Mouse (Mus musculus): Measurements from ENCODE around the gene Thumpd2.

Gene Thumpd2

DNA sequence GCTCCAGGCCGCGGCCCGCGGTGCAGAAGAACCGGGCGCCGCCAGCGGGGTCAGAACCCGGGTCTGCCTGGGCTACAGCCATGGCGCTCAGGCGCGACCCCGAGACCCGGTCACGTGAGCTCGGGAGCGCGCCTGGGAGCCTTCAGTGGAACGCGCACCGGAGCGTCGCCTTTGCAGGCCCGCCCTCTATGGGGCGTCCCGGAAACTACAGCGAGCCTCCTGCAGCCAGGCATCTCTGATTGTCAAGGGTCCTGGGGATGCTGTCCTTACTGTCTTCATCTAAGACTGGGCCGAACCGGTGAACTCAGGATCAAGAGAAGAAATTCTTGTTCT is at the start of gene Thumpd2:
Thumpd2 (minus strand) TSS at position 104 of the 333 bp plus-strand sequence.
- DNase-seq (ENCODE audit: low read depth, low spot score), result peak; percentile 95

- peak; percentile 39 for DNase-seq (ENCODE audit: low read depth, low spot score)
These were observed 39.4 kb upstream of the Thumpd2 start for GRCm38 (mm10) chr17:81104237-81104636.

DNA sequence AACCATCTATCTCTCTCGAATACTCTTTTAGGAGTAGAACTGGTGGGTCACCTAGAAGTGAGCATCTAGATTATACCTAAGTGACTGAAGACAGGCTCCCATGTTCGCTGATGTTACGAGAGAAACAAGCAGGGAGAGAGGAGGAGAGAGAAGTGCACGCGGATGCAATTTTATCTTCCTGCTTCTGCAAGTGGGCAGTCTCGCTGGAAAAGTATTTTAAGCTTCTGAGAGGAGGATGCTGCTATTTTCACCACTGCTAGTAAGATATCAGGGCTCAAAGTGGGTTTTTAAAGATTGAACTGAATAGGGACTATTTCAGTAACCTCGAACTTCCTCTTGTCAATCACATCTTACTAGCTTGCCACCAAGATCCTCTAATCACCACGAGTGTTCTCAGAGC is 38.0 kb upstream of the Thumpd2 start:
- DNase-seq (ENCODE audit: low read depth, low spot score), result peak; percentile 79

DNA sequence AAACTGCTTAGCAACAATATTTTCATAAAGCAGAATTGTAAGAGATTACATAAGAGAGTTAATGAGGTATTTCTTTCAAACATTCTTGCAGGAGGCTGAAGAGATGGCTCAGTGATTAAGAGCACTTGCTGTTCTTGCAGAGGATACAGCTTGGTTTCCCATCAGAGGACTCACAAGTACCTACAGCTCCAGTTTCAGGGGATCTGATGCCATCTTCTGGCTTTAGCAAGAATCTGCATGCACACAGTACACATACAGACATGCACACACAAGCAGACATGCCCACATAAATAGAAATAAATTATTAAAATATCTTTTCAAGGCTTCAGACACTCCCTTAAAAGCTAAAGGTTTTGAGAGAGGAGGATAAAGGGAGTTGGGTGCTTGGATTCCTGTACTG is 33.6 kb upstream of the Thumpd2 start:
- peak; percentile 49 for DNase-seq (ENCODE audit: low read depth, low spot score)

GRCm38 (mm10) chr17:81096490-81096889 is 31.6 kb upstream of the Thumpd2 start:
- DNase-seq (ENCODE audit: low read depth, low spot score), result no peak

DNA sequence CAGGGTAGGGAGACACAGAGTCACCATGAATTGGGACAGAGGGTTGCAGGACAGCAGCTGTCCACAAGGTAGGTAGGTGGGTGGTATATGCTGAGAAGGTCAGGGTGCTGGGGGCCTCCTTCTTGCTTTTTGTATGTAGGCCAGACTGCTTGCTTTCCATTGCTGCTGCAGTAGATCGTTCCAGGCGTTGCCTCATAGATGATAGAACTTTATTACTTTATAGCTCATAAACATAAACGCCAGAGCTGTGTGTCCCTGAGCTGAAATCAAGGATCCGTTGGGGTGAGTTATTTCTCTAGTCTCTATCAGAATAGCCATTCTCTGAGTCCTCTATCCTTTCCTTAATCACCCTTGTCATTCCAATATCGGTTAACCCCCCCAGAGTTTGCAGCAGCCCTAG is 27.9 kb upstream of the Thumpd2 start:
- no peak for DNase-seq (ENCODE audit: low read depth, low spot score)

- DNase-seq (ENCODE audit: low read depth, low spot score), result no peak
These were observed 24.0 kb upstream of the Thumpd2 start for GRCm38 (mm10) chr17:81088866-81089265.

- DNase-seq (ENCODE audit: low read depth, low spot score), result no peak
These were observed 22.9 kb upstream of the Thumpd2 start for GRCm38 (mm10) chr17:81087735-81088134.

DNA sequence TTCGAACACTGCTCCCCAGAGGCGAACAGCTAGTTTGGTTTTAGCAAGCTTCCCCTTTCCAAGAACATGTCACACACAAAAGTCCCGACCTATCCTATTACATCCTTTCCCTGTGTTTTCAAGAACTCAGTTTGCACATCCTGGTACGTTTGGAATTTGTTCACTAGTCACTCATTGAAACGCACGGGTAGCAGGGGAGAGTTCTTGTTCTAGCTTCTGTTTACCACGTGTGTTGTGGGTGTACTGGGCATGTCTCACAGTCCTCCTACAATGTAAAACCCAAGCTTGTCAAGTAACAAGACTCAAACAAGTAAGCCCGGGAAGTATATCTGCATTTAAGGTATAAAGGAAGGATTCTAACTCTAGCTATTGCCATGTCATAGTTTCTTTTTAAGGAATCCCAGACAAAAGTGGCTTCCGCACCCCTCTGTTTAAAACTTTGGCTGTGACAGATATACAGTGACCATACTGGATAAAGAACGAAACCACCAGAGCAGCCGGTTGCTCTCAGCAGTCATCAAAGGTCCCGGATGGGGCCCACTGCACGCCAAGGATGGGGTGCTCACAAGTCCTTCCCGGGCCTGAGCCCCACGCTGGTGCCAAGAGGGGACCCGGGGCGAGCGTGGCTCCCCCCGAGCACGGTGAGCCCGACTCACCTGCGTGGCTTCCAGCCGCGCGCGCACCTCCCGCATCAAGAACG is 453 bp downstream of the Thumpd2 start:
- peak; percentile 65 for DNase-seq (ENCODE audit: low read depth, low spot score)

- DNase-seq (ENCODE audit: low read depth, low spot score), result no peak
These were observed 1.5 kb downstream of the Thumpd2 start for GRCm38 (mm10) chr17:81063346-81063745.

DNA sequence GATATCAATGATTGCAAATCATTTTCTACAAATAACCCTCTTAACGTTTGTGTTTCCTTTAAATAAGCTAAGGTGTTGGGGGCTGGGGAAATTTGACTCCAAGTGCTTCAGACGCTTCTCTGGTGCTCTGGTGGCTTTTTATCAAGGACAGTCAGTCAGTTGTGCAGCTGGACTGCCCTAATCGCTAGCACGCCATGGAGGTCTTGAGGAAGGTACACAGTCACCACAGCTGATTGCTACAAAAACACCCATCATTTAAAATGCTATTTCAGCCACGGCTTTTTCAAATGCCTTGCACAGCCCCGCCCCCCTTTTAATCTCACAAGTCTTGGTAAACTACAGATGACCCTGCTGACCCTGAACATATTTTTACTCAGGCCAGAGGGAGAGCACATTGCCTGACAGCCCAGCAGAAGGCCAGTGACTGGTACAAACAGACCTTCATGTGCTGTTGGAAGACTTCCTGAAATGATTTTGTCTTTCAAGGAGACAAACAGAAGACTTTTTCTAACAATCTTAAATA is 2.5 kb downstream of the Thumpd2 start:
- DNase-seq (ENCODE audit: low read depth, low spot score), result peak; percentile 8

- no peak for DNase-seq (ENCODE audit: low read depth, low spot score)
These were observed 8.0 kb downstream of the Thumpd2 start for GRCm38 (mm10) chr17:81056796-81057381.

- no peak for DNase-seq (ENCODE audit: low read depth, low spot score)
These were observed 8.8 kb downstream of the Thumpd2 start for GRCm38 (mm10) chr17:81056035-81056434.

DNA sequence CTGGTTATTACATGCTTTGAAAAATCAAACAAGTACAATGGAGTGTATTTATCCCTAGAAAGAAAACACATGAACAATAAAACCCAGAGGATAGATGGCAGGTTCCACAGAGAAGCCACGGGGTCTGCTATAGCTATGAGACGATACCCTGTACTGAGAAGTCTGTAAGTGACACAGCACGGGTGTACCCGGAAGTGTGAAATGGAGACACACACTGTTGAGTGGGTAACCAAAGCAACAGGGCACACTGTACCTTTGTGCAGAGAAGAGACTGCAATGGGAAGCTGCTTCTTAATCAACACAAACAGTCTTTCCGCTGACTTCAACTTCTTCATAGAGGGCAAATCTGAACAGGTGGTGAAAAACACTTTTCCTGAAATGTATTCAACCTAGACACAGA is 9.4 kb downstream of the Thumpd2 start:
- DNase-seq (ENCODE audit: low read depth, low spot score), result no peak

DNA sequence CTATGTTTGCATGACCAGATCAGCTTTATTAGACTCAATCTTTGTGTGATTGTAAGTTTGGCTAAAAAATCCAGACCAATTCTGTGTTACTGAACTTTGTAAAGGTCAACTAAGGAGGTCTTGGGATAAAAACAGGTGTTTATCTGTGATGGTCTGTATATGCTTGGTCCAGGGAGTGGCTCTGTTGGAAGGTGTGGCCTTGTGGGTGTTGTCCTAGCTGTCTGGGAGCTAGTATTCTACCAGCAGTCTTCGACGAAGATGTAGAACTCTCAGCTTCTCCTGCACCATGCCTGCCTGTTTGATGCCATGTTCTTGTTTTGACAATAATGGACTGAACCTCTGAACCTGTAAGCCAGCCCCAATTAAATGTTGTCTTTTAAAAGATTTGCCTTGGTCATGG is 11.6 kb downstream of the Thumpd2 start:
- DNase-seq (ENCODE audit: low read depth, low spot score), result no peak

DNA sequence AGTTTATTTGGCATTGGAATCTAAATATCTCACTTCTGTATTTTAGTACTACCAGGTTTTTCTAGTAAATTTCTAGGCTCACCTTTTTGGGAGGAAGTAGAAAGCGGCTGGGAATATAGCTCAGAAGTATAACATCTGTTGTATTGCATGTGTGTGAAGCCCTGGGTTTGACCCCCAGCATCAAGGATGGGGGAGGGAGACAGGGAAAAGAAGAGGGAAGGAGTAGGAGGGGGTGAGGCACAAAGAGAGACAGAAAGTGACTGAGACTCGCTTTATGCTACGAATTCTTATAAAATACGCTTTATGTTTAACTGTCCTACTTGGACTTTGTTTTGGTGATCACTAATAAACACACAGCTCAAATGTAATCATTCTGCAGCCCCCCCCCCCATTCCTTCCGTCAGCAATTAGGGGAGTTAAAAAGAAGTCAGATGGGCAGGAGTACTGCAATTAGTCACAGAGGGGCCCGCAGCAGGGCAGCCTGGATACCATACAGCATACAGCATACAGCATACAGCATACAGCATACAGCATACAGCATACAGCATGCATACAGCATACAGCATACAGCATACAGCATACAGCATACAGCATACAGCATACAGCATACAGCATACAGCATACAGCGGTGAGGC is 16.8 kb downstream of the Thumpd2 start:
- no peak for DNase-seq (ENCODE audit: low read depth, low spot score)

DNA sequence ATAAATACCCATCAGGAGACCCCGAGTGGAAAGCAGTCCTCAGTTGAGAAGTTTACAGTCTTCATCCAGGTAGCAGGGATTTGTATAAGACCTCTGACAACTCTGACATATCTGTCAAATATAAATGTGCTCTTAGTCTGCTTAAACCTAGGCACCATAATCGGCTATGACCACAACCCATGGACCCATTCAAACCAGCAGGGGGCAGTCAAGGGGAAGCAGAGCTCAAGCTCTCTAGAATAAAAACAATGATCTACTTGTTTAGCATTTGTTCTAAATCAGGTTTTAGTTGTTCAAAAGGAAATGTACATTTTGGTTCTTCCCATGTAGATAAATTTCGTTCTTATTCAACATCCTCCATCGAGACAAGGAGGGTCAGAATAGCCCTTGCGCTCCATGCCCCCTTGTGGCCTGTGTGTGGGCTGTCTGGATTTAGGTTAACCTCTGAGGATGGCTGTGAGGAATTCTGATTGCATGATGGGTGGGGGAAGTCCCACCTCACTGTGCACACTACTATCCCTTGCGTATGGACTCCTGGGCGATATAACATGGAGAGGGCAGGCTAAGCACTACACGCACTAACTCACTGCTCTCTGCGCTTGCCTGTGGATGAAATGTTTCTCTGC is 19.2 kb downstream of the Thumpd2 start:
- DNase-seq (ENCODE audit: low read depth, low spot score), result peak; percentile 55

DNA sequence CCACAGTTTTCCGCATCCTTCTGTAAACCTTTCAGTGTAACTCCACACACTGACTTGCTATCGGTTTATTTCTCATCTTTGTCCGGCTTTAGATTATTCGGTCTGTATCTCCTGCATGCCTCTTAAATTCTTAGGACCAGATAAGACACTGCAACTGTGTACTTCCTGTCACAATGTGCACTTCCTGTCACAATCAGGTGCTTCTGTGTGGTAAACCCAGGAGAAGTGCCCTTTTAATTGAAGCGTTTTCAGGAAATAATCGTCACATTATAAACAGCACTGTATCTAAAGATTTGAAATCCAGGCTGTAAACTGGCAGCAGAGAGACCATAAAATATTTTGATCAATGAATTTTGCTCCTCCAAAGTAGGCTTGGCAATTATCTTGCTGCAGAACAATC is 19.8 kb downstream of the Thumpd2 start:
- no peak for DNase-seq (ENCODE audit: low read depth, low spot score)

GRCm38 (mm10) chr17:81044356-81044755 is 20.5 kb downstream of the Thumpd2 start:
- peak; percentile 29 for DNase-seq (ENCODE audit: low read depth, low spot score)

DNA sequence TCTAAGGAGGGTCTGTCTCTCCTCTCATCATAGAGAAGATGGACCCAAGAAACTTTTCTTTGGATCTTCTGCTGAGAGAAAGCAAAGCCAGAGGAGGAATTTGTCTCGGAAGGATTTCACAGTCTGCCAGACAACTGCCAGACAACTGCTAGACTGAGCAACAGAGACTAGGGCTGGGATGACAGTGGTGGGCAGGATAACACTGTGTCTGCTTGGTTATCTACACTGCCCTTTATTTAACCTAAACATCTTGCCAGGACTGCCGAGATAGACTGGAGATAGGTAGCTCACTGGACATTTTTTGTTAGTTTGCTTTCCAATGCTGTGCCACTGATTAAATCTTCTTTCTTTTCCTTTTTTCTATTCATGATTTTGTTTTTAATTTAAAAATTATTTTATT is 23.2 kb downstream of the Thumpd2 start:
- DNase-seq (ENCODE audit: low read depth, low spot score), result no peak

DNA sequence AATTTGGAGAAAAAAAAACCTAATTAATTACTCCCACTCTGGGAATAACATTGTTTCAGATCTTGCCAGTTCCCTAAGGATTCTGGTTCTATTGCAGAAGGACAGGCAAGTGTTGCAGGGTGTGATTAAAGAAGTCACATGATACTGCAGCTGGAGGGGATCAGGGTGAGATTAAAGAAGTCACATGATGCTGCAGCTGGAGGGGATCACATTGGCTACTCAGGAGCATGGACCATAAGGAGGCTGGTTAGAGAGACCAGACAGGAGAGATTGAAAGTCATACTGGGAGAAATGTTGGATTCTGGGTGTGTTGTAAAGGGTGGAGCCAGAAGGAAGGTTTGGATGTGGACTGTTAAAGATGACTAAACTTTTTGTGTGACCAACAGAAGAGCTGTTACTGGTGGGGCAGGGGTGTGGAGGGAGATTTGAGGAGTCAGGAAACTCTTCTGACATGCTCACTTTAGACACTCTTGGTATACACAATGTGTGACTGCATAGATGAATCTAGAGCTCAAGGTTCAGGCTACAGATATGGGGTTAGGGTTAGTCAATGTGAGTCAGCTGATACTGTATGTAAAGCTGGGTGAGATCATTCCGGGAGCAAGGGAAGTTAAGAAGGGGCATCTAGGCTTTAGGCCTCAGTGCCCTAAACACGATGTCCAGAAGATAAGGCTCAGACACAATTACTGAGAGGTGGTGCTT is 26.0 kb downstream of the Thumpd2 start:
- DNase-seq (ENCODE audit: low read depth, low spot score), result no peak

DNA sequence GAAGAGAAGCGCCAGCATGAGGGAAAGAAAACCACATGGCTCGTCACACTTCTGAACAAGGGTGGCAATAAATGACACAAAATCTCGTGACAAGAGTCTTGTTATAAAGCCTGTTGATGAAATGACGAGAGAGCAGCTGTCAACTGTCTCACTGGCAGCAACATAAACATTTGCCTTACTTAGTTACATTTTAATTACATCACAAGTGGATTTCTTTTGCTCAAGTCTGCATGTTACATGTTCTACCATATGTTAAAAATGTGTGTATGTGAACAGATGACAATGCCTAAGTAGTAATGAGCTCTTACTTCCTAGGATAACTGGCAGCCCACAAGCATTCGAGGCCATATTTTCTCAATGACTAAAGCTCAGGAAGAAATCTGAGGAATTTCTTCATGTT is 29.5 kb downstream of the Thumpd2 start:
- DNase-seq (ENCODE audit: low read depth, low spot score), result no peak

Data from brain, adult 2 months (tissue).